Mouse (Mus musculus) embryo, embryonic 9.5 days (tissue): ENCODE measurements at regions not wholly inside any gene's neighbourhood (a gene's known extent, or its start where the extent isn't known, plus 50 kb on each side); places are given as distances from the start of the nearest gene placed in this dataset.

Experiments used
- DNase-seq: peaks from one replicate; pipeline ENCODE4 v3.0.0-alpha.2; 2017; ENCODE audit errors: extremely low spot score

DNA sequence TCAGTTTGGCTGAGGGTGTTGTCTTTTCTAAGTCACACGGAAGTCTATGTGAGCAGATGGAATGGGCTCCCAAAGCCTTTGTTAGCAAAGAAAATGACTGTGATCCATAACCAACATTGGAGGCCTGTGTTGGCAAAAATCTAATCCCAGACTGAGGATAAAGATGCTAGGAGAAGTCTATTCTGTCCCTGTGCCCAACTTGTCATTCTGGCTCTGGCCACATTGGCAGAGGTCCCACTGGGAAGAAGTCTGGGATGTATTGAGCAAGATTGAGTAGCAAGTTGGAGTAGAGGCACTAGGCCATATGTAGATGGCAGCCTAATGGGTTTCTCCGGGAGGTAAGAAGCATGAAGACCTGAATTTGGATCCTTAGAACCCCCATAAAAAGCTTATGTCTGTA, 54.1 kb downstream of the Nog start:
- DNase-seq, result no peak

DNA sequence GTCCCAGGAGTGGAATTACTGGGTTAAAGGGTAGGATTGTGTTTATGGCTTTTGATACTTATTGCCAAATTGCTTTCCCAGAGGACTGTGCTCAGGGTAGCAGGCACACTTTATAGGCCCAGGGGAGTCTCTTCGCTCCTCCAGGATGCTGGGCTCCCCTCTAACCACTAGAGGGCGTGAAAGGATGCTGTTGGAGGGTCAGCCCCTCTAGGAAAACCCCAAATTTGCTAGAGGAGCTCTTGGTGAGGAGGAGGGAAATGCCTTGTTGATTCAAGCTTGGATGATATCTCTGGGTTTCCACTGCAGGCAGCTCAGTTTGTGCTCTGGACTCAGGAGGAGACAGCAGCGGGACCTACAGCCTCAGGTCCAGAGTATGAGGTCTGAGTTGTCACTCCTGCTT, 58.8 kb downstream of the Nog start:
- DNase-seq, result peak; percentile 65

DNA sequence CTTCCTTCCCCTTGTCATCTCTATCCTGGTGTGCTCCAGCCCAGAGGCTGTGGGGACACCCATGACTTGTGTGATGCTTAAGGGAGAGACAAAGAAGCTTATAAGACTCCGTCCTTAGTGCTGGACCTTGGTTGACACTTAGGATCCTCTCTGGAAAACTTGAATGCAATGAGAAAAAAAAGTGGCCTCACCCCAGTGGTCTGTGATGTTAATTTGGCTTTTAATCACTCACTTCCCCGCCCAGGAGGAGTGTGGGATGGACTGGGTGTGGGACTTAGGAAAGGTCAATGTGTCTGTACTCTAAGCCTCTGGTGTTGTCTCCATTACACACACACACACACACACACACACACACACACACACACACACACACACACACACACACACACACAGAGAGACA, 60.0 kb downstream of the Nog start:
- DNase-seq, result no peak

DNA sequence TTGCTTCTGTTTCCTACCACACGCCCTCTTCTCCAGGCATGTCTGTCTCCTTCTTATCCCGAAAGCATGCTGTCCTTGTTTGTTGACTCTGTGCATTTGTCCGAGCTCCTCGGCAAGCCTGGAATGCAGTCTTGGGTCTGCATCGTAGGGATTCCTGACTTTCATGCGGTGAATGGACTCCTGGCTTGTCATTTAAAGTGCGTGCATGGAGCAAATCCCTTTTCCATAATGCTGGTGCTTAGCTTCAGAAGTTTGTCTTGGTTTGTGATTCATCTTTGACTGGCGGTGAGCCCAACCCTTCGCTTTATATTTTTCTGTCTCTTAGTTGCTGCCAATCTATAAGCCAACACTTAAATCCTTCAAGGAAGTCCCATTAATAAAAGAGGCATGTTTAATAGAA, 62.2 kb downstream of the Nog start:
- DNase-seq, result no peak

DNA sequence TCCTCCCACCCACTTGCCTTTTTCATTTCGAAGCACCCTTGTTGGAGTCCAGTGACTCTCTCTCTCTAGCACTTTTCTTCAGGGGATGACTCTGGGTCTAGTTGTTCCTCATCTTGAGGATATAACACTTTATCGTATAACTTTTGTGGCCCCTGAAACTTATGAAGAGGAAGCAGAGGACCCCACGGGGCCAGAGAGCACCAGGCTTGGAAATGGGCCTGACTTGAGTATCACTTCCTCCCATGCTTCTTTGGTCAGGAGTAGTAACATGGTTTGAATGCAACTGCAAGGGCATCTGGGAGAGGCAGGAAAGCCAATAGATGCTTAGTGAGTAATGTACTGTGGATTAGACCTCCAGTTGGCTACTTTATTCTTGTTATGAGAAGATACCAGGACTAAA, 65.2 kb downstream of the Nog start:
- no peak for DNase-seq

DNA sequence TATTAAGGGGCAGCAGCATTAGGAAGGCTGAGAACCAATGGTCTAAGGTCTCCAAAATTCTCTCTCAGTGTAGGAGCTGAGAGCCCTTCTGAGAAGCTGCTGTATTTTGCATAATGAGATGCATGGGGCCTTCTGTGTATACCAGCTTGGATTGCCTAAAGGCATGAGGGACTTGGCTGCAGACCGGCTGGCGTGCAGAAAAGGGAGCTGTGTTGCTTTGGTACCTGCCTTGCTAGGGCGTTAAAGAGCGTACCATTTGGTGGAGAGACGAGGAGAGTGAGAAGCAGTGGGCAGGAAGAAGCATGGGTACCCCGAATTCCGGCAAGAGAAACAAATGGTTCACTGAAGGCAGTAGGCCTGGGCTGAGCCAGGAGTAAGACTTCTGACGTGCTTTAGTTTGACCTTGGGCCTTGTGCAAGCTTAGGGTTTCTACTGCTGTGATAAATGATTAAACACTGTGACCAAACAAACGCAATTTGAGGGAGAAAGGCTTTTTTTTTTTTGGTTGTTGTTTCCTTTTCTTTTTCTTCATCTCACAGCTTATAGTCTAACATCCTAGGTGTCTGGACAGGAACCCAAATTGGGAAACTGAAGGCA, 69.2 kb downstream of the Nog start:
- no peak for DNase-seq

DNA sequence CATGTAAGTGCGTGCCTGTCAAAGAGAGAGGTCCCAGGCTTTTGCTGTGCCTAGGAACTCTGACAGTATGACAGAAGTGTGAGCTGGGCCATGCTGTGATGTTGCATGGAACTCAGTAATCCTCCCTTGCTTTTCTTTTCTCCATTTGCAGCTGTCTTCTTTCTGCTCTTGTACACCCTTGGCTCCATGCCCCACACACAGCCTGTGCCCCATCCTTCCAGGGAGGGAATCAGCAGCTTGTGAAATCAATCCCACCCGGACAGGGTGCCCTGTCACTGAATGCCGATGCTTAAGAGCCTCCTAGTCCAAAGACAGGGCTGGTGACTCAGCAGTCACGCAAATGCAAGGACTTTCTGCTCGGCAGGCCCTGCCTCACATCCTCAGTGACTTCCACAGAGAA, 72.4 kb downstream of the Nog start:
- DNase-seq, result no peak

DNA sequence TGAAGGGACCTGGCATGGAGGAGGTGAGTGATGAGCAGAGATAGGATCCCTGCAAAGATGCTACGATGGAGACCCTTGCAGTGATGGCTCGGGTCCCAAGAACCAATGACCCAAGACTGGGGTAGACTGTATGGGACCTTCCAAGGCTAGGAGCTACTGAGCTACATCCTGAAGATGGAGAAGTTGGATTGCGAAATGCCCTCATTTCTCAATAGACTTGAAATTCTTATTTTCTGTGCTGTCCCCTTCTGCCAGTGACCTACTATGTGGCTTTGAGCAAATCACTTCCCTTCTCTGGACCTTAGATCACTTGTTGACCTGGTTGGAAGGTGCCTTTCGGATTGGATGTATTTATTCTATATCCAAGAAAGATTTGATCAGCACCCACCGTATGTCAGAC, 88.9 kb downstream of the Nog start:
- no peak for DNase-seq

DNA sequence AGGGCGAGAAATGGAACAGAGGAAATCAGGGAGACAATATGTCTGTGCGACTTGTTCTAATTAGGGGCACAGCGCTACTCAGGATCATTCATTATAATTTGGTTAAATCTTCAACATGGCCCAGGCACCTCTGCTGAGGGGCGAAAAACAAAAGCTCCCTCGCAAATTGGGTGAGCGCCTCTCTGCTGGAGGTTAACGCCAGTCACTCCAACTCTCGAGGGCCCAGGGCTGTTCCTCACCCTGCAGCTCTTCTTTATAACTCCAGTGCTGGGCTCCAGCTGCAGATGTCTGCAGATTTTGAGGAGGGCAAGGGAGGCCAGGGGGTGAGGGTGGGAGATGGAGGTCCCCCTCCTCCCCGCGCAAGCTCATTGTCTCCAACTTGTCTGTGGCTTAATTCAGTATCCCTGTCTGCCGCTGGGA, 92.6 kb downstream of the Nog start:
- peak; percentile 31 for DNase-seq

DNA sequence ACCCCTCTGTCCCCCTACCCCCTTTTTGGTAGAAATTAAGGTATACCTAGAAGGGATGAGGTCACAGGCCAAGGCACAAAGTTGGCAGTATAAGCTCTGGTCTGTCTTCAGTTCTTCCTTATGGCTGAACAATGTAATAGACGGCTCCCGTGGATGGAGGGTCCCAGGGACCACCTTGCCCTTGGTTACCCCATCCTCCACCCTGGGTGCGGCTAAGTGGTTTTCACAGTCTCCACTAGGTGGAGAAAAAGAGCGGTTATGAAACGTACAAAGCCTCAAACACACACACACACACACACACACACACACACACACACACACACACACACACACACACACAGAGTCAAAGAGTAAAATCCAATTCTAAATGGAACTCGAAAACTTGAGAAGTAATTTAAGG, 93.1 kb downstream of the Nog start:
- DNase-seq, result peak; percentile 23

DNA sequence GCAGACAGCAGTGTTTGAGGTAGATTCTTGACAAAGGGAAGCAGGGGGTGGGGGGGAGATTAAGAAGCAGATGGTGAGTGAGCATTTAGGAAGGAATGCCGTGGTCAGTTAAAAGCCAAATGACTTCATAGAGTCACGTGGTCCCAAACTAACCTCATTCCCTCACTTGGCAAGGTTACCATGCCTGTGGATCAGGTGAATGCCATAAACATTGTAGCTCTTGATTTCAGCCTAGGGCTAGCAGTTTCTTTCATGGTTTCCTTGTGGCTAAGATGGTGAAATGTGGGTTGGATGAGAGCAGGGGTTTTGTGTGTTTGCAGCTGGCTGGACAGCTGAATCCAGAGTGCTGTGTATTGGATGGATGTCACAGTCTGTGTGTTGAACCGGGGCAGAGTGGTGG, 95.3 kb downstream of the Nog start:
- no peak for DNase-seq

DNA sequence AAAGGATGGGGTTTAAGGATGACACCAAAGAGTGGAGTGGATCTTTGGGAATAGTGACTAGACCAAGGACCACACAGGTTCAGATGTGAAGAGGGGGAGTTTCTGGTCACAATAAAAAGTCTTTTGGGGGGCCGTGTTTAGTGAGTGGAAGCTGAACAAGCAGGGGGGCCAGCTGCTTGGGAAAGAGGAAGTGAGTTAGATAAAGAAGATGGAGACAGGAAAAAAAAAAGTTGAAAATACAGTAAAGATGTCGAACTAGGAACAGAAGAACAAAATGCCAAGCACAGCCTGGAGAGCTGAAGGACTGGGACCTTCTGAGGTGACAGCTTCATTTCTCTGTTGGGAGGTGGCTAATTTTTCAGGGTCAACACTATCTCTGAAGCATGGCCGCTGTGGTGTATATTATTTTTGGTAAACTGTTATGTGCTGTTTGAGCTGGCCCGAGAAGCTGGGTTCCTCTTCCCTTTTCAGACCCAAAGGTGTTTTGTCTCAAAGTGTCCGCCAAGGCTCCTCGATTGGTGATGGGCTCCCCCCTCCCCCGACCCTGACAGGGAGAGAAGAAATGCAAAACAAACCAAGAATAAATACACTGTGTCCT, 97.1 kb downstream of the Nog start:
- DNase-seq, result no peak

DNA sequence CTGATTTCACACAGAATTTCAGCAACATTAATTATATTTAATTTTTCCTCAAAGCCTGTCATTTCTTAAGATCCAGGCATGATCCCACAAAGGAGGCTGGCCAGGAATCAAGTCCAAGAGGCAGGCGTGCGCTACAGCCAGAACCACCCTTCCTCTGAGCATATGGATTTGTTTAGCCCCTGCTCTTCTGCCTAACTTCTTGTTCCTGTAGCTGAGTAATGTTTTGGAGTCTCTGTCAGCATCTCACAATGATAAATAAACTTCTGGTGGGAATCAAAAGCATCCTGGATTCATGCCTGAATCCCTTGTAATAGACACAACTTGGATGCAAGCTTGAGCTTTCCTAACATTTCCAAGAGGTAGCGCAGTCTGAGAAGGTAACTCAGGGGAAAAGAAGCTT, 101.7 kb downstream of the Nog start:
- DNase-seq, result no peak

DNA sequence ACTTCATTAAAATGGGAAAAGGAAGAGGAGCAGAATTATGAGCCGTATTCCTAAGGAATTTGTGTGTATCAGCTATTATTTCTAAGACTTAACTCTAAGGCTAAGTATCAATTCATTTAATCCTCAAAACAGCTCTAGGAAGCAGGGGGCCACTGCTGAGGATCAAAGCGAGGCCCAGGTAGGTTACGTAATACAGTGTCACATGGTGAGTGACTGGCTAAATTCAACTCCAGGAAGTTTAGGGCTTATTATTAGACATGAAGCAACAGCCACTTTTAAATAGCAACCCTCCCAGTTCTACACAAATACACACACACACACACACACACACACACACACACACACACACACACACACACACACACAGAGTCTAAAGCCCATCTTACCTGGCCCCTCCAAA, 109.3 kb downstream of the Nog start:
- no peak for DNase-seq

DNA sequence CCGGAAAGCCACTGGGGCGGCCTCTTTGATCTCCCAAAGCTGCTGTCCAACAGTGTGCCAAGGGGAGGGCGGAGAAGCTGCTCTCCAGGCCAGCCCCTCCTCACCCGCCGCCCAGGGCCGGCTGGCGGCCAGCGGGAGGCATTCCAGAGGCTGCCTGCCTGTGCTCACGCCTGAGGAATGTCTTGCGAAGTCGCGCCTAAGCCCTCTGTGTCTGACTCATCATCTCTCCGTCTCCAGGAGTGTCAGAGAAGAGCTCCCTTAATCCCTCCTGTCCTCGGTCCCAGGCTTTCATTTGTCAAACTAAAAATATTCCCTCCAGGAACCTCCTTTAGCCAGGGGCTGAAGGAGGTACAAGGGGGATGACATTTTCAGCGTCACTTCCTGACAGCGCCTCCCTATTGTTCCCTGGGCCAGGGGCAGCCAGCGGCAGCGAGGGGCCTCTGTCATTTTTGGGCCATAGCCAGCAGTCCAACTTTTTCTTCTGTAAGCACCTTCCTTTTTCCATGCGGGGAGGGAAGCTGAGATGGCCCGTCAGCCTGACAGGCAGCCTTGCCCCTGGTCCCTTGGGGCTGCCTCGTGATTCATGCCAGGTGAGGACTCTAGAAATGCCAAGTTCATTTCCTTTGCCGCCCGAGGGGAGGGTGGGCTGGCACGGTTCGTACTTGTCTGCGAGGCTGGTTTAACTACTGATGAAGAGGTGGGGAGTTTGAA, 113.4 kb downstream of the Gm525 start:
- peak; percentile 79 for DNase-seq

DNA sequence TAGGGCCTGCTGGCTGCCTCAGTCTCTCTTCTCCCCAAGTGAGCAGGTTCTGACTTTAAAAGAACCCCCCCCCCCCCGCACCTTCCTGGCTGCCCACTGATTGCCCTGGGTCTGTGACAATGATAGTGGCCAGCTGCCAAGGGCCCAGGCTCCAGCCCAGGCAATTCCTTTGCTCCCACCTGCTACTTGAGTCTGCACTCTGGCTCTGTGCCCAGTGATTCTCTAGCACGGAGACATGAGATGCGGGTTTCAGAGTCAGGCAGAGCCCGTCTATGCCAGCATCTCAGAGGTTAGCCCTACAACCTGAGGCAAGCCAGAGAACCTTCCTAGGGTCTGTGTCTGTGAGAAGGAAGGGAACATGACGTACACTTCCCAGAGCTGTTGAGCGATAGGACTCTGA, 112.2 kb downstream of the Gm525 start:
- no peak for DNase-seq

DNA sequence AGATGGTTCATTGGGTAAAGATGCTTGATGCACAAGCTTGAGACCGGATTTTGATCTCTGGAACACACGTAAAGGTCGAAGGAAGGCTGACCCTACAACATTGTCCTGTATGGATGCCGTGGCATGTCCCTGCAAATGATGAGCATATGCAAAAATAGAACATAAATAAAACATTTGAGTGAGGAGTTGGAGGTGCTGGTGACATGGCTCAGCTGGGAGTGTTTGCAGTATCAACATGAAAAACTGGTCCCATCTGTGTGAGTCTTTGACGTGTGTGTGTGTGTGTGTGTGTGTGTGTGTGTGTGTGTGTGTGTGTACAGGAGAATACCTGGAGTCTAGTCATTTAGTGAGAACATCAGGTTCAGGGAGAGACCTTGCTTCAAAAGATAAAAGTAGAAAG, 107.8 kb downstream of the Gm525 start:
- no peak for DNase-seq

DNA sequence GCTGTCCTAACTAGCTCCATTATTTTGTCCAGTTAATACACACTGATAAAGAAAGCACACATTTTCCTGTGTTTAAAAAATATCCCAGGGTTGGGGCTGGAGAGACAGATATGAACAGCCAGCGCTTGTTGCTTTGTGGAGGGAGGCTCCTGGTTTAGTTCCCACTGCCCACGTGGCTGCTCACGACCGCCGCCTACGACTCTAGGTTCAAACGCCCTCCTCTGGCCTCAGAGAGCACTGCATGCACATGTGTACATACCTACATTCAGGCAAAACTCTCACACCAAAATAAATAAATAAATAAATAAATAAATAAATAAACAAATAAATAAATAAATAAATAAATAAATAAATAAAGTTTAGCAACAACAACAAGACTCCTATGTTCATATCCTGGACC, 104.8 kb downstream of the Gm525 start:
- no peak for DNase-seq

DNA sequence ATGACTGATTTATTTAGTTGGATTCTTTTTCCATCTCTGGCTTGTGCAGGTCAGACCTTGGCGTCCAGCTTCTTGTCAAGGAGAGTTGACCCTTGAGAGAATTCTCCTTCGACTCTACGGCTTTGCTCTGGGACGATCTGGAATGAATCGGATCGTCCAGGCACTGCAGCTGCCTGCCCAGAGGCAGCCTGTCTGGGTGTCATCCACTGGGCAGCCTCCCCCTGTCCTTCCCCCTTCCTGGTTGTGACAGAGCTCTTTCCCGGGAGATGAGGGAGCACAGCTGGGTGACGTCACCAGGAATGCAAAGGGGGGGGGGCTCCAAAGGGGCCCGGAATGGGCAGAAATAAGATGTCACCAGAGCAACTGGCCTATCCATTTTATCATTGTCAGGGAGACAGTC, 101.9 kb downstream of the Gm525 start:
- DNase-seq, result peak; percentile 39

DNA sequence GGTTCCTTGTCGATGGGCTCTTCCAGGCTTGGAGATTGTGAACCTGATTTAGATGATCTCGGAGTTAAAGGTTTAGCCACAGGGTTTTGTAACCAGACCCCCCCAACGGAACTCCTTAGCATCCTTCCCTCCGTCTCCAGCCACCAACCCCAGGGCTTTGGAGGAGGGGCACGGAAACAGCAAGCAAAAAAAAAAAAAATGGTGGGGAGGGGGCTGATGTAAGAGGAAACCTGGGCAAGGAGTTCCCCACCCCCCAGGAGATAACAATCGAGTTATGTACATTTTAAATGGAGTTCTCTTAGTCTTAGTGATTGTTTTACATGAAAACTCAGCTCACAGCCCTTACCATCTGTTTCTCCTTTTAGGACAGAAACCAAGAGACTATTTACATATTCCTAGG, 101.3 kb downstream of the Gm525 start:
- DNase-seq, result no peak

DNA sequence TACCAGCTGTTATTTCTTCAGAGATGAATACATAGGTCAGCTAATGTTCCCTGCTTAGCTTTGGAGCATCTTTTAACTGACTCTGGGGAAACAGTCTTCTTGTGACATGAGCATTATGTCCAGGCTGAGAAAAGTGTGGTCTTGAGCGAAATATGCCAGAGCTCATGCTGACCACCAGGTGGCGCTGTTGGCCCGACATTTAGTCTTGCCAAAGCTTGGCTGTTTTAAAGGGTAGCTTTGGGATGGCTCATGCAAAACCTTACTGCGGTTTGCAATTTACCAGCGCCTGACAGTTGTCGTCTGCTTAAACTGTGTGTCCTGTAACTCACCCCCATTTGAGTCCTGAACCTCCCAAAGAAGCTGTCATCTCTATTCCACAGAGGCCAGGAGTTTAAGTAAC, 91.6 kb downstream of the Gm525 start:
- DNase-seq, result peak; percentile 80

DNA sequence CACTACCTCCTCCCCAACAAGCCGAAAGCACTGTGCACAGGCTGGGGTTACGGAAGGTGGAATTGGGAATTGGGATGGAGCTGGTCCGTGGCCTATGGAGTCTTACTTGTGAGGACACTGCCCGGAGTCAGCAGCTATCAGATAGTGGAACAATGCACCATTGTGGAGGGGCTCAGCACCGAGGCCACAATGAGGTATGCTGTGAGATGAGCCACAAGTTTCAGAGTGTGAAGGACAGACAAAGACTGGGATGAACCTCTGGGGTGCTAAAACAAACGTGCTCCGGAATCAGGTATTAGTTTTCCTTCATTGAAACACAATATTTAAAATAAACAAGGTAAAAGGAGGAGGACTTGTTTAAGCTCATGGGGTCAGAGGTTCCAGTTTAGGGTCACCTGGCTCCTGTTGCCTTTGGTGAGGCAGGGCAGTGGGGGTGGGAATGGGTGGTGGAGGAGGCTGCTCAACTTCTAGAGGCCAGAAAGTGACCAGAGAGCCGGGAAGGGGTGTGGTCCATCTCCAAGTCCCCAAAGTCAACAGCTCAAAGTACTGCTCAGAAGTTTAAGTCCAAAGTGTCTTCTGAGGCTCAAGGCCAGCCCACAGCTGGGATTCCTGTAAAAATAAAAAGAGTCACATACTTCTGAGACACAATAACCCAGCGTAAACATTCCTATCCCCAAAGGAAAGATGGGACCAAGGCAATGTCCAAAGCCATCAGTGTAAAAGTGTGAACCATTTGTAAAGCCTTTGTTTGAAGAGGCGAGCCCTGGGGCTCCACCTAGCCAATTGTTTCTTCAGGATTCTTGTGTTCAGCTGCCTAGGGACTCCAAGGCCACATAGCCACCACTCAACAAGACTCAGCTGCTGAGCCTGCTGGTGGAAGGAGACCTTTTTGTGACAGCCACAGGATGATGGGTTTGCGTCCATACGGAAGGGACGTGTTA, 80.1 kb downstream of the Gm525 start:
- DNase-seq, result no peak

DNA sequence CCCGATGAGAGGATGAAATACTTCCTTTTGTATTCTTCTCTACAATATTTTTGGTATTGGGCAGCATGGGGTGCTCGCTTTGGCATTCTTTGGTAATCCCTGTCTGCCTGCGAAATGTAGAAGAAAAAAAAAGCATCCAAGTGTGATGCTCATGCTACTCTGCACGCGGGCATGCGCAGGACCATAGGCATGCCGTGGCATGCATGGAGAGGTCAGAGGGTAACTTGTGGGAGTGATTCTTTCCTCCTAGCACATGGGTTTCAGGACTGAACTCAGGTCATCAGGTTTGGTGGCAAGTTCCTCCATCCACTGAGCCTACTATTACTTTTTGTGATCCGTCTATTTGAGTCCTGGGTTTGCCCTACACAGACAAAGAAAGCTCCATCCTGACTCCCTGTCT, 74.3 kb downstream of the Gm525 start:
- no peak for DNase-seq
